Comparison of ENCODE assay signal across 25 mouse cellular contexts in genomic region chr4:33491108-33491507, GRCm38 (mm10).
"Had no signal": no experiment of that assay in that cellular context is flagged by ENCODE, and none has a peak within 500 bp of the region (broad histone marks: within the 10 kb centered on the region; RNA-seq: fewer than 3 reads in every experiment).

No protein-coding gene starts in this region.

- H3K4me1 ChIP-seq: forebrain, embryonic 15.5 days; heart, embryonic 15.5 days; hindbrain, embryonic 13.5 days; hindbrain, embryonic 15.5 days; kidney, embryonic 15.5 days; limb, embryonic 10.5 days; limb, embryonic 12.5 days had no signal

- H3K27ac ChIP-seq: forebrain, embryonic 15.5 days; heart, adult 2 months; heart, embryonic 13.5 days; heart, embryonic 15.5 days; hindbrain, embryonic 13.5 days; hindbrain, embryonic 15.5 days; hindbrain, postnatal 0 days; kidney, embryonic 15.5 days; layer of hippocampus, adult 2 months; left cerebral cortex, adult 2 months; limb, embryonic 10.5 days; limb, embryonic 12.5 days; liver, embryonic 13.5 days had no signal

- DNase-seq: forebrain, postnatal 0 days; gastrocnemius, postnatal 14 days; gastrocnemius, postnatal 36 days; heart, adult 11 months; heart, adult 2 months; heart, postnatal 14 days; heart, postnatal 36 days; kidney, adult 18-20 months; kidney, adult 8-10 months; kidney, postnatal 14 days; kidney, postnatal 4 days; liver; liver, embryonic 13.5 days had no signal

- H3K4me3 ChIP-seq: forebrain, embryonic 15.5 days; heart, adult 2 months; heart, embryonic 13.5 days; heart, embryonic 15.5 days; hindbrain, embryonic 13.5 days; hindbrain, embryonic 15.5 days; kidney, embryonic 15.5 days; layer of hippocampus, adult 2 months; left cerebral cortex, adult 2 months; limb, embryonic 10.5 days; limb, embryonic 12.5 days; liver, embryonic 13.5 days had no signal

- H3K27me3 ChIP-seq: forebrain, embryonic 15.5 days; heart, embryonic 13.5 days; heart, embryonic 15.5 days; hindbrain, embryonic 13.5 days; hindbrain, embryonic 15.5 days; kidney, embryonic 15.5 days; limb, embryonic 12.5 days; liver, embryonic 13.5 days had no signal

- H3K36me3 ChIP-seq: forebrain, embryonic 15.5 days; heart, embryonic 13.5 days; heart, embryonic 15.5 days; hindbrain, embryonic 15.5 days; kidney, embryonic 15.5 days; limb, embryonic 10.5 days; limb, embryonic 12.5 days; liver, embryonic 13.5 days had no signal

- H3K9me3 ChIP-seq: forebrain, embryonic 15.5 days; heart, embryonic 13.5 days; hindbrain, embryonic 15.5 days; kidney, embryonic 15.5 days; limb, embryonic 10.5 days; liver, embryonic 13.5 days had no signal

- H3K4me2 ChIP-seq: forebrain, embryonic 15.5 days; heart, embryonic 11.5 days; heart, embryonic 13.5 days; heart, embryonic 15.5 days; hindbrain, embryonic 13.5 days; hindbrain, embryonic 15.5 days; kidney, embryonic 15.5 days; limb, embryonic 12.5 days; liver, embryonic 13.5 days had no signal

- ATAC-seq: forebrain, embryonic 15.5 days; forebrain, postnatal 0 days; hindbrain, postnatal 0 days had no signal

- H3K9ac ChIP-seq: forebrain, embryonic 15.5 days; forebrain, postnatal 0 days; heart, embryonic 13.5 days; heart, embryonic 15.5 days; hindbrain, embryonic 13.5 days; hindbrain, embryonic 15.5 days; kidney, embryonic 15.5 days; limb, embryonic 12.5 days; liver, embryonic 13.5 days had no signal
